Mouse (Mus musculus) CD4-positive, CD25-positive, alpha-beta regulatory T cell, adult 4 months (primary cell): ENCODE results near the gene Fez1. TPM values are rescaled to one million over a fixed set of nuclear protein-coding genes. Genes with fewer than 3 reads are reported as not detected.

Experiments used
- ATAC-seq: one replicate; pipeline ENCODE4 v1.8.0; 2017
- polyA plus RNA-seq, 2 experiments: library from polyadenylated mRNA; unstranded; fragments of 100-300 nt; shearing (Covaris generic); gene quantifications; one replicate each; pipeline ENCODE4 v1.2.1; 2017

Gene Fez1
- polyA plus RNA-seq, 2 experiments from 2014 or later, result 1.6 TPM; not detected in 1

DNA sequence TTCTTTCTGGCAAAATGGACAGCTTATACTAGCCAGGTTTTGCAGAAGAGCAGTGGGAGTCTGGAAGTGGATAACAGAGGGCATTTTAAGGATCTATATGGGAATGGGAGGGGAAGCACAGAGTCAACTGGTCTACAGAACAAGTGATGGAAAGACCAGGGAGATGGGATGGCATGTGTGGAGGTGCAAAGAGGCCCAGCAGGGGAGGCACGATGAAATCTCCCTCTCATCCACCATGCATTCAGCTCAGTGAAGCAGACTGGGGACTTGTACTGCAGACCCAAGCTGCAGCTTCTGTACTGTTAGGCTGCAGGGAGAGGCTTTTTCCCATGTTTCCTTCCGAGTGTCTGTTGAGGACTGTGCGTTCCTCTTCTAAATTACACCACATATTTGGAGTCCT lies 12.2 kb downstream of the Fez1 start:
- ATAC-seq, result no peak

DNA sequence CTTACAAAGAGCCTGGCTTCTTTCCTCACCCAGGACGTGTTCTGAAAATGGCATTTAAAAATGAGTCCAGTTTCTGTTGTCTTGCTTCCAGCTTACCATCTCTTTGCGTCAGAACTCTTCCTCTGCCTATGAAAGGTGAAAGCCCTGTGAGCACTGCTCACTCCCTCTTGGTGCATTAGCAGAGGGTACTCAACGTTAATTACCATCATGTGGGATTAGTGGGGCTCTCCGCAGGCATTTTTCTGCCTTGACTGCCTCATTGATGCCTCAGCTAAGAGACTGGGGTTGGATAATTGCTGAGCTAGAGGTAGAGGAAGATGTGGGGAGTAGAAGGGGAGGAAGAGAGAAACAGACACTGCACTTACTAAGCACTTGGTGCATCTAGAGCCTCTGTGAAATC lies 24.7 kb downstream of the Fez1 start:
- ATAC-seq, result no peak

DNA sequence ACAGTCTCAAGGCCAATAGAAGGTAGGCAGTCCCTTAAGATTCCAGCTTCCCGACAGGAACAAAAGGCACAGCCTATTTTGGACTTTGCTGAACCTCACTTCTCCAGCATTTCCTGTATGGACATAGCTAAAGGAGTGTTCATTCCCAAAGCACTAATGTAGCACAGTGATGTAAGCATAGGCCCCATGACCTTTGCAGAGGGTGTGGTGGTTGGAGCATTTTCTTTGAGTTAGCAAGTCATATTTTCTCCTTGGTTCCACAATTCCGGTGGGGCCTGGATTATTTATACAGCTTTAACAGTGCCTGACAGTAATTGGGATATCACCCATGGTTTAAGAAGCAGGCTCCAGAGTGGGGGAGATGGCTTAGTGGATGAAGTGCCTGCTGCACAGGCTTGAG lies 27.0 kb downstream of the Fez1 start:
- ATAC-seq, result no peak

DNA sequence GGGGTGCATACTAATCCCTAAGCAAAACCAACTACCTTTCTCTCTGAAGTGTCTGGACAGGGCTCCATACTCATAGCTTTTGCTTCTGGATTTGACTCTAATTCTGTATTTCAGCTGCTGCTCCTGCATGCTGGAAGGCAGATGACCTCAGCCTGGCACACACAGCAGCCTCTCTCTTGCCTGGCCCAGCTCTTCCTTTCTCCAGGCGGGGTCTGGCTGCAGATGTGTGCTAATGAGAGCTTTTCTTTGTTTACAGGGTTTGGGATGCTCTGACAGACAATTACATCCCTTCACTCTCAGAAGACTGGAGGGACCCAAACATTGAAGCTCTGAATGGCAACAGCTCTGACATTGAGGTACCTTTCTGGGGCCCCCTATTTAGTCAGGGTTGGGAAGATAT lies 28.4 kb downstream of the Fez1 start:
- no peak for ATAC-seq

DNA sequence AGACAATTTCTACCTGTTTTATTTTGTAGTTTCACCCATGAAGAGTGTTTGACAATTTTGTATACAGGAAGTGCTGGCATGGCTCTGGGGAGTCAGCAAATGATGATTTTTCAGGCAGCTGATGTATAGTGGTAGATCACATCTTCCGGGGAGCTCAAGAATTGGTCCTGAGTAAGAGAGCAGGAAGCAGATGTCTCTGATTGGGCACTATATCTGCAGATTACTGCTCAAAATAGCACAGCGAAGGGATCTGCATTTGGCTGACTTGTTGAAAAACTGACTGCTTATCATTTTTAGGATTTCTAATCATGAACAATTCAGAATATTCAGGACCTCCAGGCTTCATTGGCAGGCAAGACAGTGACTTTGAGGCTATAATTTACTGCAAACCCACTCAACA lies 30.5 kb downstream of the Fez1 start:
- no peak for ATAC-seq

DNA sequence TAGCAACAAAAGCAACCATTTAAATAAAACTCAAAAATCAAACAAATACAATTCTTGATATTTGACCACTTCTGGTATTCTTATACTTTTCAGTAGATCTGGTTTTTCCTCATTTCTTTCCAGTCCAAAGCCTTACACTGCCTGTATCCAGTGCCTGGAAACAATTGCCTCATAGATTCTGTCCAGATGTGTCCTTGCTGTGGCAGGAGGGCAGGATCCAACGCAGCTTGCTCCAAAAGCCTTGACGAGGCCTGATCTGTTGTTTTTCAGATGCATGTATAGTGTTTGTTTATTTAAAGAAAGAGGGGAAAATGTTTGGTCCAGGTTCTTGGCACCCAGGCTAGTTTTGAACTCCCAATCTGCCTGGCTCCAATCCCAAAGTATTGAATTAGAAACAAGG lies 34.7 kb downstream of the Fez1 start:
- no peak for ATAC-seq

DNA sequence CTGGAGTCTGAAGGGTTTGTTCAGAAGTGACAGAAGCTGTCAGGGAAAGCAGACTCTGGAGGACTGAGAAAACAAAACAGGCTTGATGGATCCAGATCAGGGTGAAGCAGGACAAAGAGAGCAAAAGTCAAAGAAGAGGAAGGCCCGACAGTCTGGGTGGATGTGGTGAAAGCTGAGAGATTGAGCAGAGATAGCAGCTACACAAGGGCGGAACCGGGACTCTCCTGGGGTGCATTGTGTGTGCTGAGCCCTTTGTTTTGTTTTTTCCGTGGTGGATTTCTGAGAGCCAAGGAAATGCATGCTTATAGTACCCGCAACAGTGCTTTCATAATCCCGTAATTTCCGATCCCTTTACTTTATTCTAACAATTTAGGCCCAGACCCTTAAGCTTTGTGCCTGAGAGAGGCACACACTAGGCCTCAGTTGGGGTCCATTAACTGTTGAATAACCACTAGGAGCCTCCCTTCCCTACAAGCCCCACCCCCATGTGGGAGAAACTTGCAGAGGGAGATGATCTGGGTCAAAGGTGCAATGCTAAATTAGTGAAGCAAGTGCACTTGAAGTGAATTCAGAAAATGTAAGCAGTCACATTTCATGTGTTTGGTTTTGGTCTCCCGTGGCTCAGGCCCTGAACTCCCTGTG lies 35.9 kb downstream of the Fez1 start:
- no peak for ATAC-seq

DNA sequence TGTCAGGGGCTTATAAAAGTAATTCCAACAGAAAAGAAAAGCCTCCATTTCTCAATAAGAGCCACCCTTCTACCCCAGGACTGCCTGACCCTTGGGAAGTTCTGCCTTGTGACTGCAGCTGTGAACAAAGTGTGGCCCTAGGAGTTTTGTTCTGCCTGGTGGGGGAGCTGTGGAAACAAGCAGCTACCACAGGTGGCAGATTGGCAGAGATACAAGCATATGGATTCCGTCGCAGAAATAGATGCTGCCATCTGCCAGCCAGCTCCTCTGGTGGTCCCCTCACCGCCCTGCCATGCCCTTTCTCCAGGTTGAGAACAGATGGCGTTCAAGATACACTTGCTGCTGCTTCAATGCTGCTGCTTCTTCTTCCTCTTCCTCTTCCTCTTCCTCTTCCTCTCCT lies 37.0 kb downstream of the Fez1 start:
- ATAC-seq, result no peak

DNA sequence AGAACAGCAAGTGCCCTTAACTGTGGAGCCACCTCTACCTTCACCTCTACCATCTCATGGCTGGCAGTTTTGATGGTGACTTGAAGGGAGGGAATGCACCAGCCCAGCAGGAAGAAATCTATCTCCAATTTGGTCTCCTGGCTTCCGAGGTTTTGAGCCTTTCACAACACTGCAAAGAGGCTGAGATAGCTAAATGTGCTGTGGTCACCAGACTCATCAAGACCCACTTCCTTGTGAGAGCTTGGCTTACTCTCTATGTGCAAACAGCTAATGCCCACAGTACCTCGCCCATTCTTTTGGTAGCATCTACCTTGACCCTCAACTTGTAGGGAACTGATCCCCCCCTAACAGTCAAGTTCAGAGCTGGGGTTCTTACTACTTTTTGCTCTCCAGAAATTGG lies 40.9 kb downstream of the Fez1 start:
- no peak for ATAC-seq

DNA sequence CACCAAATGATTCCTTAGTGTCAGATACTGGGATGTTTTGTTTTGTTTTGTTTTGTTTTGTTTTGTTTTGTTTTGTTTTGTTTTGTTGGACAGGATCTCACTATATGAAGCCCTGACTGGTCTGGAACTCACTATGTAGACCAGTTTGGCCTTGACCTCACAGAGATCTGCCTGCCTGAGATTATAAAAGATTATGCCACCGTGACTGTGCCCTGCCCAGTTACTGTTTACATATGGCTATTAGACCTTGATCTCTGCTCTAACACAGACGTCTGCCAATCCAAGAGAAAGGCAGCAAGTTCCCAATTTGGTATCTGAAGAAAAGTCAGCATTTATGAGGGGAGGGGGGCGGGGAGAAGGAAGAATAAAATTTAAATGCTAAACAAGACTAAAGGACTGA lies 42.0 kb downstream of the Fez1 start:
- ATAC-seq, result no peak

DNA sequence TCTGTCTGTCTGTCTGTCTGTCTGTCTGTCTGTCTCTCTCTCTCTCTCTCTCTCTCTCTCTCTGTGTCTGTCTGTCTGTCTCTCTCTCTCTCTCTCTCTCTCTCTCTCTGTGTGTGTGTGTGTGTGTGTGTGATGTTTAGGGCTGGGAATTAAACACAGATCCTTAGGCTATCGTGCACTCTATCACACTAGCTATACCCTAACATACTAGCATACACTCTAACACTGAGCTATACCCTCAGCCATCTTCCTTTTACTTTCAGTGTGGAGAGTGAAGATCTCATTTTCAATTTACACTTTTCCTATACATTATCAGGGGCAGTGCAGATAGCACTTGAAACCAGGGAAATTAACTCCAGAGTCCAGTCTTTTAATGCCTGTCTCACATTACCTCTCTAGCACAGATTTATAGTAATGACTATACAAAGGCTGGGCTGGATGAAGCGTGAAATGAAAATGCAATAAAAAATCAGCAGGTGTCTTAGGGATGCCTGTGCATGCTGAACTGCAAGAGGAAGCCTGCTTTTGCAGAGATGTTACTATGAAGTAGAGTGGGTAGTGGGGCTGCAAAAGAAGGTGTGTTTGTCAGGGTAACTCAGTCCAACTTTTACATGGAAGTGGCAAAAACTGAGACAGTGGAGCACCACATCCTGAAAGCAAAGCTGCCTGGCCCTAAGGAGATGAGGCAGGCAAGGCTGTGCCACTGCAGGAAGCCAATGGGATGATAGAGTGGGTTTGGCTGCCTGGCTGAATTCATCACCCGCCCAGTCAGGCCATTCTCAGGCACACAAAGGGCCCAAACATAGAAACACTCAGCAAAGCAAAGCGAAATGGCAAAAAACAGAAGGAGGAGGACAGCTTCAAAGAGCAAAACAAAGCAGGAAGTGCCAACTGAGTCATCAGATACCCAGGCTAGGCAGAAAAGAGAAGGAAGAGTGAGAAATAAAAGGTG lies 43.5 kb downstream of the Fez1 start:
- ATAC-seq, result no peak

DNA sequence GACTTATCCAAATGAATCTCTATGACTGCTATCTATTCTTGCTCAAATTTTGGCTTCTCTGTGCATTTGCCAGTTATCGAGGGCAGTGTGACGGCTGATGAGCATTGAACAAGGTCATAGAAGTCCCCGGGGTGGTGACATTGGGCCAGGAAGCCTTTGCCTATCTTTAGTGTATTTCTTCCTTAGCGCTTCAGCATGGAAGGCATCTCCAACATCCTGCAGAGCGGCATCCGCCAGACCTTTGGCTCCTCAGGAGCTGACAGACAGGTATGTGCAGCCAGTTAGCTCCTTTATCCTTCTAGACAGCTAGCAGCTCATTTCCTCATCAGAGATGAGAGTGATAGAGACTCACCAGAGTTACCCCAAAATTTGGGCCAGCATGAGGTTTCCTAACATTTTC lies 47.0 kb downstream of the Fez1 start:
- ATAC-seq, result no peak

DNA sequence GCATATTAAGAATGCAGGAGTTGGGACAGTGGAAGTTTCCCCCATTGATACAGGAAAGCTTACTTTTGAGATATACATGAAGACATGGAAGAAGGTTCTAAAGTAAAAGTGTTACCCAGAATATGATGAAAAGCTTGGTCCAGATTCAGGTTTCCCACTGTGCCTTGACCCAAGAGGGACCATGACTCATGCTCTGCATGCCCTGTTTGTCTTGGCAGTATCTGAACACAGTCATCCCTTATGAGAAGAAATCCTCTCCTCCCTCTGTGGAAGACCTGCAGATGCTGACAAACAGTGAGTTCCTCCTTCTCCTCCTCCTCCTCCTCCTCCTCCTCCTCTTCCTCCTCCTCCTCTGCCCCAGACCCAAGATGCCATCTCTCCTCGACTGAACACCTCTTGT lies 48.6 kb downstream of the Fez1 start:
- no peak for ATAC-seq

DNA sequence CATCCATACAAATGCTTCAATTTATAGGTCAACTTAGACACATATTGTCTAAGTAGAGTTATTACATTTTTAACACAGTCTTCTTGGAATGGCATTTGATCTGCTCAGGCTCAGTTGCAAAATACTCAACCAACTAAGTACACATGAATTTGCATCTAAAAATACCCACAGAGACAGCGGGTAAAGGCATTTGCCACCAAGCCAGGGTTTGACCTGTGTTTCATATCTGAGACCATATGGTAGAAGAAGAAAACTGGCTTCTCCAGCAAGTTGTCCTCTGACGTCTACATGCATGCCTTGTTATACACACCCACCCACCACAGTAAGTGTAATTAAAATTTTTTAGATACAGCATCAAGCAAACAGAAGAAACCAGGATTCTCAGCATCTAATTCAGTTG lies 52.1 kb downstream of the Fez1 start:
- ATAC-seq, result no peak

DNA sequence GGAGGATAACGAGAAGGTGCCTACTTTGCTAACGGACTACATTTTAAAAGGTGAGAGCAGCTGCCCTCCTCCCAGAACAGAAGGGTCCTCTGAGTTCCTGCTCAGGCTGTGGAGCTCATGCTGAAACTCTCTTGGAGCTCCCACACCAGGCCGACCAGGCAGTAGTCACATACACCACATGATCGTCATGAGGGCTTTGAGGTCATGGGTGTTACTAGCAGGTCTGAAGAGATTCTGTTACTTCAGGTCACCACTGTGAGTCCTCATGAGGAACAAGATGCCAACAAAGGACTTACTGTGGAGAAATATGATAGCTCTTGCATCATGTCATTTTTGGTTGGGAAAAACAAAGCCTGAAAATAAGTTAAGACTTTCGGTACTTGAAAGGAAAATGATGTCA lies 54.6 kb downstream of the Fez1 start:
- ATAC-seq, result no peak

DNA sequence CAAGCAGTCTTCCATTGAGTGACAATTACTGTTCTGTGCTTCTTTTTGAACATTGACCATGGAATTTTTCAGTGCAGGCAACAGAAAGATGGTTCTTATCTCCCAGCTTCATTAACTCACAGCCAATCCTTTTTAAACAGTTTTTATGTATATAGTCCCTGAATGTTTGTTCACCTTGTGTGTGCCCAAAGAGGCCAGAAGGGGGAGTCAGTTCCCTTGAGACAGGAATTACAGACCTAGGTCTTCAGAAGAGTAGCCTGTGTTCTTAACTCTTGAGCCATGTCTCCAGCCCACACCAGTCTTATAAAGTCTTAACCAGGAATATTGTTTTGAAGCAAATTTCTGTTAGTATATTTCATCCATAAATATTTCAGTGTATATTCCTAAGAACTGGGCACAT lies 55.1 kb downstream of the Fez1 start:
- ATAC-seq, result no peak

DNA sequence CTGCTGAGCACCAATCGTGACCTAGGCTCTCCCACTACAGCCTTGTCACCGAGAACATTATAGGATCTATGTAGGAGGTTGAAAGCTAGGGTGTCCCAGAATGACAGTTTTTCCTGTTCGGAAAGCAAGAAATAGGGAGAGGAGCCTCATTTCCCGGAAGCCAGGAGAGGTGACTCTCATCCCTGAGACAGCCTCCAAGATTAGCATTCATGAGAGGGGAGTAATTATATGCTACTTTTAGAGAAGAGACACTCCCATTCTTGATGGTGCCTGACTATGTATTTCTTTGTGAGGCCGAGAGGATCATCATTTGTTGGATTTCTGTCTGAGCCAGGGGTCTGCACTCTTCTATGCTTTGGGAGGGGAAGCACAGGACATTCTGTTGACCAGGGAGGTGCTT lies 60.0 kb downstream of the Fez1 start:
- ATAC-seq, result no peak

DNA sequence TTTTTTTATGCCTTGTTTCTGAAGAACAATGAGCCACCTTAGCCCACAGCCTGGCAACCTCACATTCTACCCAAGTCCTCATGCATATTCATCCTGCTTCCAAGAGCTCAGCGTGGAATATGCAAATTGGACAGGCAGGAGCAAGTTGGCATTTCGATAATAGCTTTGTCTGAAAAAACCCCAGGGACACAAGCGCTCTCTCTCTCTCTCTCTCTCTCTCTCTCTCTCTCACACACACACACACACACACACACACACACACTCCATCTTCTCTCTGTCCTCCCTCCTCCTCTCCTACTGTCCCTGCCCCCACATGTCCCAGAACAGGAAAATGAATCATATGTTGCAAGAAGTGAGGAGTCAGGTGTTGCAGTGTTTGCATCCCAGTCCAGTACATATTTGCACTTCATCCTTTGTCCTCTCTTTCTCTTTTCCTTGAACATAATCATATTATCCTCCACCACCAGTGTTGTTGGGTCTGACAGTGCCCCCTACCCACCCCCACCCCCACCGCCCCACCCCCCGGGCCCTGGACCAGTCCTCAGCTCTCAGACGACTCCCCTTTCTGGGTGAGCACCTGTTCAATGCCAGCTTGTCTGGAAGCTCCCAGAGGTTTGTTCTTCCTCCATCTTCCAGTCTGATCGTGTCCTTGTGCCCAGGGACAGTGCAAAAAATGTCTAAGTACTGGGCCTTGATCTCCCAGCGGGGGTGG lies 60.5 kb downstream of the Fez1 start:
- no peak for ATAC-seq

DNA sequence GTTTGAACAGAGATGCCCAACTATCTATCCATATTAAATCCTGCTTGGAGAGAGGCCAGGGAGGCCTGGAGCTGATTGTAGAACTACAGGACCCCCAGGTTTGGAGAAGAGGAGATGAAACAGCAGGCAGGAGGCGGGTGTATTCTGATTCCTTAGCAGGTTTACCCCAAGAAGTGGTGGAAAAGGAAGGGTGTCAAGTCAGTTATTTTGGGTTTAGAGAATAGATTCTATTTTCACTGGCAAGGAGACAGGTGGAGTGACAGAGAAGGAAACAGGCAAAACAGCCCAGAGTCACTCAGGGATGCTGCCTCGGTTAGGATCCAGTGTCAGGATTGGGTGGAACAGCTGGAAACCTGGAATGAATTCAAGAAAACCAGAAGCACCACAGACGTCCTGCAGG lies 61.9 kb downstream of the Fez1 start:
- no peak for ATAC-seq

DNA sequence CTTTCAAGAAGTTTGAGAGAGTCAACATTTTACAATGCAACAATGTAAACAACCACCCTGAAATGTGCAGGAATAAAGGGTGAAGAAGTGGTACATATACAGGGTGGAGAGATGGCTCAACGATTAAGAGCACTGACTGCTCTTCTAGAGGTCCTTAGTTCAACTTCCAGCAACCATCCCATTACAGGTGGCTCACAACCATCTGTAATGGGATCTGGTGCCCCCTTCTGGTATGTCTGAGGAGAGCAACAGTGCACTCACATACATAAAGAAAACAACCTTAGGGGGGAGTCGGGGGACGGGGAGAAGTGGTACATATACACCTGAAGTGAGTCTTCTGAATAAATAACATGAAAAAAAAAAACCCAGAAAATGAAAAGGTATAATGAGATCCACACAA lies 63.6 kb downstream of the Fez1 start:
- no peak for ATAC-seq

DNA sequence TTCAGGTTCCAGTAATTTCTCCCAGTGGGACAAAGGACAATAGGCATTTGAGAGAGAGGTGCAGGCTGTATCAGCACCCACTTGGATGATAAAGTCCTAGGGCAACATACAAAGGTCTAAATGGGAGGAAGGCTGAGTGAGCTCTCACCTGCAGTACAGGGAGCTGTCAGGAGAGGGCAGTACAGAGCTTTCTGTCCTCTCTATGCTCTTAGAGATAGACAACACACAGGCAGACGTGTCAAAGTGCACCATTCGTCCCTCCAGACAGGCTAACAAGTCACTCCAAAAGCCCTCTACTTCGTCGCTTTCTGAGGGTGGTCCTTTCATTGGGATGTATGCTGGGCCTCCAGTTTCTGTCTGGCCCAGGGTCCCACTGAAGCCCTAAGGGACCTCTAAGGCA lies 68.9 kb downstream of the Fez1 start:
- ATAC-seq, result no peak

DNA sequence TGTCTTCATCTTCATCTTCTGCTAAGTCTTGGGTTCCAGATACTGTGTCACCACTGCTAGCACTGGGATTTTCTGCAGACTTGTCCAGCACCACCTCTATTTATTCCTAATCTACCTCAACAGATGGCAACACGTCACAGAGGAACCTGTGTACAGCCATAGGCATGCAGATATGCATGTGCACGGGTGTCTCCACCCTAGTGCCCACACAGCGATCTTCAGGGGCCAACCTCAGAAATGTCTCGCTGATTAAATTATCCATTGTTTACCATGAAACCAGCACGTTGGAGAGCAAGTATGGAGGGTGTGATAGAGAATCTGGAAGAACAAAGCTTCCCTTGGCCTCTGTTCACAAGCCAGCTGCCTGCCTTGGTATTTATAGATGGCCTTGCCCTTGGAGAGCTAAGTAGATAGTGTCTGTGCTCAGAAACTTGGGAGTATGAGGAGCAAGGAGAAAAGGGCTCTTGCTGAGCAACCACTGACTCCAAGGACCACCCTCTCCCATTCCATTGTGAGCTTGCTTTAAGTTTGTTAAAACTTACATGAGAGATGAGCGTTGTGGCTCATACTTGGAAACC lies 71.8 kb downstream of the Fez1 start:
- ATAC-seq, result no peak

DNA sequence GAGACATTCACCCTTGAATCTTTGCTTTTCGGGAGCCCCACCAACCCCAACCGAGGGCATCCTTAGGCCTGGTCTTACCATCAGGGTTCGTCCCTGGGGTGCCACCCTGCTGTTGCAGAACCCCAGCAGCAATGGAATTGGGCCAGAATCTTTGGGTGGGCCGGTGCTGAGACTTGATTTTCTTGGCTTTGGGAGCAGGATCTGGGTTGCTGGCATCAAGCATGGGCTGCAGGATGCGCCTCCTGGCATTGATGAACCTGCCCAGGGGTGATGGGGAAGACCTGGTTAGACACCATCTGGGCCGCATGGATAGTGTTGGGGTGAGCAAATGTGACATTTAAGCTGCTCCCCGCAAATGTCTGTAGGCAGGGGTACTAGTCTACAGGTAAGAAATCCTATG lies 72.6 kb downstream of the Fez1 start:
- no peak for ATAC-seq
